Mouse (Mus musculus) liver, adult (tissue): ENCODE data around the gene Cep170b.

Experiments
- GATA4 ChIP-seq: IDR thresholded peaks from 2 replicates; pipeline ENCODE4 v1.6.1; 2014; ENCODE audit warnings: mild to moderate bottlenecking, low read length; ENCODE audit not compliant: insufficient replicate concordance

Cep170b gene

DNA sequence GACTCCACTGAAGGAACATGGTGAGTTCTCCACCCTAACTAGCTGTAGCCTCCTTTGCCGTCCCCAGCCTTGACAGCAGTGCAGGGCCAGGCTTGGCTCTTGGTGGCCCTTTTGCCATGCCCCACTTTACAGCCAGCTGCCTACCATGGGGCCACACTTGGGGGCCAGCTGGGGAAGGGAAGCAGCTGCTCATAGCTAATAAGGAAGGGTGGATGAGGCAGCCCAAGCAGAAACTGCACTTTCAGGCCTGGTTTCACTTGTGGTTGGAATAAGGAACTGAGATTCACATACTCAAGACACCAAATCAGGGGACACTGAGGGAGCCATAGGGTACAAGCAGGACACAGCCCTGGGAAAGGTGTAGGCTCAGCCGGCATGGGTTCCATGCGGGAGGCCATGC is 41.8 kb downstream of the Cep170b start:
- TF ChIP-seq GATA4 = no peak

DNA sequence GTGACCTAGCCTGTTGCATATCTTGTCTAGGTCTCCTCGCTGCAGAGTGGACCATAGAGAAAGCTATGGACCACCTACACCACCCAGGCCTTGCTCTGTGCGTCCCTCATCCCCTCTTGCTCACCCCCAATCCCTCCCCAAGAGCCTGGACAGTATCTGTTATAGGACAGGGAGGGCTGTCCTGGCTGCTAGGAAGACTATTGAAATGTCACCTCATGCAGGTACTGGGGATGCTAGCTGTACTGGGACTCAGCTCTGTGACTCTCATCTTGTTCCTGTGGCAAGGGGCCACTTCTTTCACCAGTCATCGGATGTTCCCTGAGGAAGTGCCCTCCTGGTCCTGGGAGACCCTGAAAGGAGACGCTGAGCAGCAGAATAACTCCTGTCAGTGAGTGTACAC is 42.9 kb downstream of the Cep170b start:
- TF ChIP-seq GATA4 = no peak

DNA sequence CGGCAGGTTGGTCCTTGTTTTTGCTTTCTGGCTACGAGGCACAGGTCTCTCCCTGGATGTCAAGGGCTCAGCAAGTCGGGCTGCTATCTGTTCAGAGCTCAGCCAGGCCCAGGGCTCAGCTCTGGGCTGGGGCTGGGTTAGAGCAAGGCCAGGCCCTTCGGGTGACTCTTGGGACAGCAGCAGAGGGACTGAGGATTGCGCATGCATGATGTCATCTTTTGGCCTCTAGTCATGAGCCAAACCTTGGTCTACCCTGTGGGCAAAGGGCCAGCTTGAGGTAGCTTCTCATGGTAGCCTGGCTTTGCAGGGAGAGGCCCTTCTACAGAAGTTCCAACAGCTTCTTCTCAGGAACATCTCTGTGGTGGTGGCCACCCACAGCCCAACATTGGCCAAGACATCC is 43.9 kb downstream of the Cep170b start:
- TF ChIP-seq GATA4 = no peak

DNA sequence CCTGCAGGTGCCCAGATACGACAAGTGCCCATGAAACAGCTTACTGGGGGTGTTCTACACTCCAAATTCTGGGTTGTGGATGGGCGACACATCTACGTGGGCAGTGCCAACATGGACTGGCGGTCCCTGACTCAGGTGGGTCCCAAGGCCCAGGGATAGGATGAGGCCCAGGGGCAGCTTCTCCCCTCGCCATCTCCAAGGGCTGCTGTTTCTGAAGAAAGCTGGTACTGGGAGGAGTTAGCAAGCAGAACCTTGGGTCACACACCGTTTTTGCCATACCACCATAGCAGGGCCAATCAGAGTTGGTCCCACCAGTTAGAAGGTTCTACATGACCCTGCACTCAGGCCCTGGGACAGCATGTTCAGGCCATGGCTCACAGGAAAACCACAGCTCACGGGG is 44.7 kb downstream of the Cep170b start:
- no peak for TF ChIP-seq GATA4

DNA sequence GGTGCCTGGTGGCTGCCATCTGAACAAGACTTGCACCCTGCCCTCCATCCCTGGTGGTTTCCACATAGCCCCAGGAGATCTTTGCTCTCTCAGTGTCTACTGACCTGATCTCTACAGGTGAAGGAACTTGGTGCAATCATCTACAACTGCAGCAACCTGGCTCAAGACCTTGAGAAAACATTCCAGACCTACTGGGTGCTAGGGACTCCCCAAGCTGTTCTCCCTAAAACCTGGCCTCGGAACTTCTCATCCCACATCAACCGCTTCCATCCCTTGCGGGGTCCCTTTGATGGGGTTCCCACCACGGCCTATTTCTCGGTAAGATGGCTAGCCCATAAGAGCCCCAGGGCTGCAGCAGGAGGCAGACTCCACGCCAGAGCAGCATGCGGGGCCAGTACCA is 46.3 kb downstream of the Cep170b start:
- no peak for TF ChIP-seq GATA4

DNA sequence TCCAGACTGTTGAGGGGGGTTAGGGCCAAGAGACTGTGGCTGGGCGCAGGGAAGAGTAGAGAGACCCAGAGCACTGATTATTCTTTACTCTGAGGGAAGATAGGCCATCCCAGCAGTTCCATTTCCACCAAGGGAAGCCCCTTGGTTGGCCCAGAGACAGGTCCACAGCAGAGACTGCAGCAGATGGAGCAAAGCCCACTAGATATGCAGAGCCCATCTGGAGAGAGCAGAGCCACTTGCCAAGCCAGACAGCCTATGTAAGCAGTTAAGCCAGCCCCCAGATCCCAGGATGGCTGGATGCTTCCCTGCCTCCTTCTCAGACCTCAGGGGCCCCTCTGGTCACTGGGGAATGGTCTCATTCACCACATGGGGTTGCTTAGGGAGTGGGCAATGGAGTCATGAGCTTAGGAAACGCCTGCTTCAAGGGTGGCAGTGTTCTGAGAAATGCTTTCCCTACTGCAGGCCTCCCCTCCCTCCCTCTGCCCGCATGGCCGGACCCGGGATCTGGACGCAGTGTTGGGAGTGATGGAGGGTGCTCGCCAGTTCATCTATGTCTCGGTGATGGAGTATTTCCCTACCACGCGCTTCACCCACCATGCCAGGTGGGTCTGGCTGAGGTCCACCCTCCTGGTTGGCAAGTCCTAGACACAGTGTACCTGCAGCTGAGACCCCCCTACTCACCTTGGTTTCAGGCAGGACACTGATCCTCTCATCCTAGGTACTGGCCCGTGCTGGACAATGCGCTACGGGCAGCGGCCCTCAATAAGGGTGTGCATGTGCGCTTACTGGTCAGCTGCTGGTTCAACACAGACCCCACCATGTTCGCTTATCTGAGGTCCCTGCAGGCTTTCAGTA is 47.0 kb downstream of the Cep170b start:
- no peak for TF ChIP-seq GATA4

DNA sequence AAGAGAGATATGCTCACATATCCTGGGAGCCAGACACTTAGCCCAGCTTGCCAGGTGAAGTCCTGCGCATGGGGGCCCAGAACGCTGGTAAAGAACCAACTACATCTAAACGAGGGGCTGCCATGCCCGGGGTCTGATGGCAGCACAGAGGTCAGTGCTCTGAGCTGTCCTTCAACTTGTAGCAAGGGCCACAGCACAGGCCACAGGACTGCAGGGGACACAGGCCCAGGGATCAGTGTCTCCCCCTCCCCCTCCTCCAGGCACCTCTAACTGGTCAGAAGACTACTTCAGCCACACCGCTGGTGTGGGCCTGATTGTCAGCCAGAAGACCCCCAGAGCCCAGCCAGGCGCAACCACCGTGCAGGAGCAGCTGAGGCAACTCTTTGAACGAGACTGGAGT is 47.9 kb downstream of the Cep170b start:
- no peak for TF ChIP-seq GATA4

DNA sequence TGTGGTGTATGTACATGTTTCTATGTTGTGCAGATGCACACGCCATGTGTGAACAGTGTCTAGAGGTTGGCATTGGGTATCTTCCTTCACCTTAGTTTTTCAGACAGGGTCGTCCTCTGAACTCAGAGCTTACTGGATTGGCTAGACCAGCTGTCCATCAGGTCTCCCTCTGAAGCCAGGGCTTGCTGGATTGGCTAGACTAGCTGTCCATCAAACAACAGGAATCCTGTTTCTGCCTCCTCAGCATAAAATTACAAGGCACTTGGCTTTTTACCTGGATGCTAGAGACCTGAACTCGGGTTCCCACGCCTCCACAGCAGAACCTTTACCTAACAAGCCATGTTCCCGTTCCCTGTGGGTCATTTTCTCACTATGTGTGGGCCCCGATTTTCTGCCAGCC is 48.8 kb downstream of the Cep170b start:
- TF ChIP-seq GATA4 = no peak

DNA sequence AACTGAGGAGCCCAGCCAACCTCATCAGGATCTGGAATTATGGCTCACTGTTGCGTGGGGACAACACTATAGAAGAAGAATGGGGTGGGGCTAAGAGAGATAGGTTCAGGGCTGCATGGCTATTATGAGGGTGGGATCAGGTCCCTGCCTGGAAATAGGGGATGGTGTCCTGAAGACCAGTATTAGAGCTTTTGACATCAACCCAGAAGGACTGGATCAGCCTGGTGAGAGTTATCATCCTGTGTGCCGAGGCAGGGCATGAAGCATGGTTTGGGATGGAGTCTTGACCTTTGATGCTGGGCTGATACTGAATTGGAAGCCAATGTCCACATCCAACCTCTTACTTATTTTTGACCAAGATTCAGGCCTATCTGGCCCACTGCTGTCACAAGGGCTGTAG is 49.5 kb downstream of the Cep170b start:
- TF ChIP-seq GATA4 = no peak

DNA sequence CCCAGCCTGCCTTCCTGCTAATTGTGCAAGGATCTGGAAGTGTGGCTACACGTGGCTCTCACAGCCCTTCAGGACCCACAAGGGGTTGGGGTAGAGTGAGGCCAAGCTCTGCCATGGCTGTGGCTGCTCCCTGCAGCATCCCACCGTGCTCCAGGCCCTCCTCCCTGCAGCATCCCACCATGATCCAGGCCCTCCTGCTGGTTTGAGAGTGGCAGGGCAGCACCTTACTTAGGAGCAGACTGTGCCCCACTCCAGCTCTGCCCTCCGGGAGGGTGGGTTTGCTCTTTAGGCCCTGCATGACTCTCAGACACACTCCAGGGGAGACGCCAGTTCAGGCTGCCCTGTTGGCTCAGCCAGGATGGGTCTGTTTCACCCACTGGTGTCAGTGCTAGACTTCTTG is 50.1 kb downstream of the Cep170b start:
- TF ChIP-seq GATA4 = no peak

DNA sequence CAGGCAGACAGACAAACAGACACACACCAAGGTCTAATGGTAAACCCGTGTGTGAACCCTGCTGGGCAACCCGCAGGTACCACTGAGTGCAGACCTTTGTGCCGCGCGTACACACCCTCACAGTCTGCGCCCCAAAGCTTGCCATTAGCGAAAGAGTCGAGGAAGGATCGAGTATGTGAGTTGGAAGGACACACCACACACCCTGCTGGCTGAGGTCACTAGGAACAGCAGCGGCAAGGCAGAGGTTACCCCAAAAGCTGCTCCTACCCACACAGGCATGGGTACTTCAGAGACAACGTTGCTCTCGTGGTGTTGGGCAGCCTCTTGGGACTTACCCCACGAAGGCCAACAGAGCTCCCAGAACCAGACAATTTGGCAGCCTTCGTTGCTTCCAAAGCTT is 52.1 kb downstream of the Cep170b start:
- TF ChIP-seq GATA4 = no peak

DNA sequence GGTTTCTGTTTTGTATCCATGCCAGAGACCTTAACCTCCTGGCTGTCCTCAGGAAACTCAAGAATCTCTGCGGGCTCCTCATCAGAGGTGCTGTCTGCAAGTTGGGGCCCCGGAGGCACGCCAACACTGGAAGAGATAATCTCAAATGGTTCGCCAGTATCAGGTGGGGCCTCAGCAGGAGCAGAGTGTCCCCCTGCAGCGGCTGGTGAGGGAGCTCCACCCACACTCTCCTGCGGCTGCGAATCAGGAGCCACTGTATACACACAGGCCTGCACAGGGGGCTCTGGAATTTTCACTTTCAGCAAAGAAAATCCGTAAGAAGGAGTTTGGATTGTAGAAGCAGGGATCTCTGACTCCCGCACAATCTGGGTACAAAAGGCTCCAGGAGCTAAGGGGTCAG is 53.1 kb downstream of the Cep170b start:
- no peak for TF ChIP-seq GATA4

DNA sequence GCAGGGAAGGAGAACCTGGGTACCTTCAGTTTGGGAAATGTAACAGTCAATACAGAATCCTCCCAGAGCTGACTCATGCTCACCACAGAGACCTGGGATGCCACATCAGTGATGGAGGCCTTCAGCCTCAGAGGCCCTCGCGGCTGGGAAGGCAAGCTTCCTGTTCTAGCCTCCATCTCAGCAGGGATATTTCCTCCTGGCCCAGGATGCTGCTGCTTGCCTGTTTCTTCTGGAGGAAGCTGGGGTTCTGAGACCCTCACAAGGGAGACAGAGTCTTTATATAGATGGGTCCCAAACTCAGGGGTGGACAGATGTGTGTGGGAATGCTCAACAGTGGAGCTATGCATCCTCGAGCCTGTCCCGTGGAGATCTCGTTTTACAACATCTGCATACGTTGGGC is 53.8 kb downstream of the Cep170b start:
- no peak for TF ChIP-seq GATA4

DNA sequence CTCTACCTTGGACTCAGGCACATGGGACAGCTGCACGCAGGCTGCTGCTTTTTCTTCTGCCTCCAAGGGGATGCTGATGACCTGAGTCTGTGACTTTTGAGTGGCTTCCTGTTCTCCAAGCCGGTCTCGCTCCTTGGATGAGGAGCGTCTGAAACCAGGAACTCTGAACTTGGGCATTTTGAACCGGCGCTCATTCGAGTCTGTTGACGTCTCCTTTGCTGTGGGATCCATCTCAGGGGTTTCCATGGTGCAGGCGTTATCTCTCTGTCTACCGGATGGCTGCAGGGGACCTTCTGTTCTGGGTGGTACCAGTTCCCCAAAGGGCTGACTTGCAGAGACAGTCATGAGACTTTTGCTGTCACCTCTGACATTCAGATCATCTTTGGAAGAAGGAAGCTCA is 54.2 kb downstream of the Cep170b start:
- TF ChIP-seq GATA4 = no peak

DNA sequence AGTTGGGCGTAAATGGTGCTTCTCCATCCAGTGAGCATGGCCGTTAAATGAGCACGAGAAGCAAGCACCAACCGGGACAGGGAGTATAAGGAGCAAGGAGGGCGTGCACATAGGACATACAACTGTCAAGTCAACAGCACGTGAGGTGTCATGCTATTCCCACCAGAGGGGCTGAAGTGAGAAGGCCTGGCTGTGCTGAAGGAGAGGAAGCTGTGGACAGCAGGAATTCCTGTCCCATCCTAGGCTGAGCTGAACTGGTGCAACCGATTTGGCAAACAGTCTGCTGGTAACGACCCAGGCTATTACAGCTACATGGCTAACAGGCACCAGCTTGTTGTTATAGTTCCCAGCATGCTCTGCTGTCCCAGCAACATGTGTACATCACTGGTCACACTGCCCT is 70.8 kb downstream of the Cep170b start:
- no peak for TF ChIP-seq GATA4

DNA sequence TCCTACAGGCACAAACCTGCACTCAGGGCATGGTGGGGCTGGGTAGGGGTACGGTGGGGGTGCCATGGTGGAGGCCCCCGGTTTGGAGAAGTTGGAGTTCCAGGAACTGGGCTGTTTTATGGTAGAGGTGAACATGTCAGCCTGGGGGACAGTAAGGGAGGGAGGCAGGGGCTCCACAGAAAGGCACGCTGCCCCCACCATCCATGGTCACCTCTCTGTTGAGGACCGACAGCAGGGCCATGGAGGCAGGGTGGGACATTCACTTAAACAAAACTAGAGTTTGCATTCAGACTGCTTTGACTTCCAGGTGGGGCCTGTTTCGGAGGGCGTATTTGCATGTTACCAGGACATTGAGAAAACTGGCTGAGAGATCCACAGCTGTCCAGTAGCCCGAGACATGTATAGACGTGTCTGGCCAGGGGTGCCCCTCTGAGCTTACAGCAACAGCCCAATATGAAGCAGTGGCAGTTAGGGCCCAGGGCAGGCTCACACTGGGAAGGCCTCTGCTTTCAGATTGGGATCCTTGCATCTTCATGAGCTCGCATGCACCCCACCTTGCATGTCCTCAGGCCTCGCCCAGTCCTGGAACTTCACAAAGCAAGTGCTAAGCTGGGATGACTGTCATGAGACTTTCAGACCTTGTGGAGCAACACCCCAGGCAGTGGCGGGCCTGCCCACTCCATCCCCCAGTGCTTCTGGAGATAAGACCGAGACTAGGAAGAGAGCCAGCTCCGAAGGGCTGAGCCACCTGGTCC is 73.5 kb downstream of the Cep170b start:
- TF ChIP-seq GATA4 = no peak
